Mouse (Mus musculus) MN1 (cell line): Measurements from ENCODE around the gene Mettl4.
"Not testable (repeated sequence)": the region's sequence is repeated elsewhere in the genome, so short reads cannot be mapped to it uniquely, and the experiment has no call there.

Source experiments
- DNase-seq: peaks from one replicate; pipeline ENCODE4 v3.0.0-alpha.2; 2016; ENCODE audit warnings: low spot score

Gene Mettl4

GRCm38 (mm10) chr17:94749466-94750135, at the start of gene Mettl4:
Gene Mettl4, minus strand, starts transcription at chr17:94750019.
- DNase-seq = peak; percentile 91

- no peak for DNase-seq
These were observed 29.2 kb upstream of the Mettl4 start for GRCm38 (mm10) chr17:94778871-94779482.

GRCm38 (mm10) chr17:94768491-94768890, 18.7 kb upstream of the Mettl4 start:
- DNase-seq = no peak

- DNase-seq = no peak
These were observed 14.9 kb upstream of the Mettl4 start for GRCm38 (mm10) chr17:94764711-94765110.

- DNase-seq = no peak
These were observed 14.2 kb upstream of the Mettl4 start for GRCm38 (mm10) chr17:94764011-94764410.

GRCm38 (mm10) chr17:94762405-94762804, 12.6 kb upstream of the Mettl4 start:
- DNase-seq = no peak

GRCm38 (mm10) chr17:94750136-94750729, 414 bp upstream of the Mettl4 start:
- DNase-seq = no peak

- no peak for DNase-seq
These were observed 11.6 kb downstream of the Mettl4 start for GRCm38 (mm10) chr17:94738173-94738572.

- DNase-seq = no peak
These were observed 13.9 kb downstream of the Mettl4 start for GRCm38 (mm10) chr17:94735885-94736284.

- no peak for DNase-seq
These were observed 14.4 kb downstream of the Mettl4 start for GRCm38 (mm10) chr17:94735437-94735836.

GRCm38 (mm10) chr17:94730416-94730815, 19.4 kb downstream of the Mettl4 start:
- not testable (repeated sequence) for DNase-seq

- DNase-seq = no peak
These were observed 23.1 kb downstream of the Mettl4 start for GRCm38 (mm10) chr17:94726750-94727149.

- DNase-seq = no peak
These were observed 76.1 kb downstream of the Mettl4 start for GRCm38 (mm10) chr17:94673515-94674317.
